Mouse (Mus musculus): ENCODE data around the gene Rgs9.

GRCm38 (mm10) chr11:109332722-109333121 lies 34.8 kb upstream of the Rgs9 start:
- TF ChIP-seq MAFK (IDR thresholded peaks at IDR 0.05; ENCODE audit: insufficient read depth, low read depth, low read length): no peak
- TF ChIP-seq HCFC1 (IDR thresholded peaks at IDR 0.05; ENCODE audit: borderline replicate concordance, insufficient read depth, low read length): no peak
- TF ChIP-seq ZC3H11A (IDR thresholded peaks at IDR 0.05; ENCODE audit: borderline replicate concordance, low read depth, low read length): no peak
- no peak for TF ChIP-seq ZNF384 (IDR thresholded peaks at IDR 0.05; ENCODE audit: low read depth, low read length)
- no peak for TF ChIP-seq CHD2 (IDR thresholded peaks at IDR 0.05; ENCODE audit: low read depth, low read length)
